Mouse (Mus musculus): ENCODE data around the gene Traf3. TPM values are rescaled to one million over a fixed set of nuclear protein-coding genes. Genes with fewer than 3 reads are reported as not detected.
A peak's percentile ranks its signal among the peaks of the same experiment; 100 is the strongest.

Traf3 gene
- total RNA-seq, 1 experiment: 12.4 TPM

- in situ Hi-C loops (cut with MboI; ENCODE audit: low sequenced_read_pairs in 2 of 2, unreplicated experiment in 2 of 2): no loop called here
- DNase-seq (ENCODE audit: low read depth, low spot score): no peak
- TF ChIP-seq ZNF384 (IDR thresholded peaks at IDR 0.05; ENCODE audit: low read depth, low read length): no peak
- TF ChIP-seq ZC3H11A (IDR thresholded peaks at IDR 0.05; ENCODE audit: borderline replicate concordance, low read depth, low read length): no peak
- no peak for TF ChIP-seq HCFC1 (IDR thresholded peaks at IDR 0.05; ENCODE audit: borderline replicate concordance, insufficient read depth, low read length)
- no peak for TF ChIP-seq MAFK (IDR thresholded peaks at IDR 0.05; ENCODE audit: insufficient read depth, low read depth, low read length)
- no peak for TF ChIP-seq CHD2 (IDR thresholded peaks at IDR 0.05; ENCODE audit: low read depth, low read length)
- Histone ChIP-seq H3K9ac (ENCODE audit: insufficient read depth, low read depth, low read length, poor library complexity, severe bottlenecking) (no peak overlapping the region), H3K27ac (ENCODE audit: insufficient read depth, low read depth, low read length, poor library complexity, severe bottlenecking) (no peak overlapping the region), H3K9me3 (ENCODE audit: control insufficient read depth, insufficient read depth, low read depth, low read length) (no peaks in the 10 kb centered on the region), H3K4me3 (ENCODE audit: insufficient read depth in 1 of 2, low read depth in 1 of 2, low read length in 2 of 2, poor library complexity in 1 of 2, severe bottlenecking in 1 of 2) (no peak overlapping the region), H3K4me1 (ENCODE audit: control insufficient read depth in 2 of 2, insufficient read depth in 2 of 2, low read length in 2 of 2, poor library complexity in 1 of 2) (peaks cover 0 to 4% of the 10 kb centered on the region in 2 experiments; a peak in 1 of 4 replicates), H3K36me3 (ENCODE audit: control insufficient read depth, insufficient read depth, low read length, poor library complexity, severe bottlenecking) (no peaks in the 10 kb centered on the region)
These were observed 11.5 kb upstream of the Traf3 start for GRCm38 (mm10) chr12:111154641-111155040.

GRCm38 (mm10) chr12:111155756-111156155 lies 10.4 kb upstream of the Traf3 start:
- Histone ChIP-seq H3K9me3 (ENCODE audit: control insufficient read depth, insufficient read depth, low read depth, low read length) (no peaks in the 10 kb centered on the region), H3K4me3 (ENCODE audit: insufficient read depth in 1 of 2, low read depth in 1 of 2, low read length in 2 of 2, poor library complexity in 1 of 2, severe bottlenecking in 1 of 2) (no peak overlapping the region), H3K9ac (ENCODE audit: insufficient read depth, low read depth, low read length, poor library complexity, severe bottlenecking) (no peak overlapping the region), H3K4me1 (ENCODE audit: control insufficient read depth in 2 of 2, insufficient read depth in 2 of 2, low read length in 2 of 2, poor library complexity in 1 of 2) (0 out of 4 replicates have a peak, but pooled peaks cover 0 to 4% of the 10 kb centered on the region in 2 experiments), H3K36me3 (ENCODE audit: control insufficient read depth, insufficient read depth, low read length, poor library complexity, severe bottlenecking) (no peaks in the 10 kb centered on the region), H3K27ac (ENCODE audit: insufficient read depth, low read depth, low read length, poor library complexity, severe bottlenecking) (no peak overlapping the region)
- in situ Hi-C loops (cut with MboI; ENCODE audit: low sequenced_read_pairs in 2 of 2, unreplicated experiment in 2 of 2): no loop called here
- no peak for TF ChIP-seq HCFC1 (IDR thresholded peaks at IDR 0.05; ENCODE audit: borderline replicate concordance, insufficient read depth, low read length)
- DNase-seq (ENCODE audit: low read depth, low spot score): no peak

- no peak for DNase-seq (ENCODE audit: low read depth, low spot score)
- Histone ChIP-seq H3K27ac (ENCODE audit: insufficient read depth, low read depth, low read length, poor library complexity, severe bottlenecking) (no peak overlapping the region), H3K9ac (ENCODE audit: insufficient read depth, low read depth, low read length, poor library complexity, severe bottlenecking) (no peak overlapping the region), H3K9me3 (ENCODE audit: control insufficient read depth, insufficient read depth, low read depth, low read length) (no peaks in the 10 kb centered on the region), H3K36me3 (ENCODE audit: control insufficient read depth, insufficient read depth, low read length, poor library complexity, severe bottlenecking) (no peaks in the 10 kb centered on the region), H3K4me3 (ENCODE audit: insufficient read depth in 1 of 2, low read depth in 1 of 2, low read length in 2 of 2, poor library complexity in 1 of 2, severe bottlenecking in 1 of 2) (no peak overlapping the region), H3K4me1 (ENCODE audit: control insufficient read depth in 2 of 2, insufficient read depth in 2 of 2, low read length in 2 of 2, poor library complexity in 1 of 2) (peaks cover 0 to 12% of the 10 kb centered on the region in 2 experiments; a peak in 1 of 4 replicates)
- in situ Hi-C loops (cut with MboI; ENCODE audit: low sequenced_read_pairs in 2 of 2, unreplicated experiment in 2 of 2): no loop called here
- TF ChIP-seq ZNF384 (IDR thresholded peaks at IDR 0.05; ENCODE audit: low read depth, low read length): no peak
- TF ChIP-seq ZC3H11A (IDR thresholded peaks at IDR 0.05; ENCODE audit: borderline replicate concordance, low read depth, low read length): no peak
These were observed 6.3 kb upstream of the Traf3 start for GRCm38 (mm10) chr12:111159659-111160428.

GRCm38 (mm10) chr12:111160871-111161270 lies 5.3 kb upstream of the Traf3 start:
- no peak overlapping the region for H3K27ac ChIP-seq (ENCODE audit: insufficient read depth, low read depth, low read length, poor library complexity, severe bottlenecking)
- in situ Hi-C loops (cut with MboI; ENCODE audit: low sequenced_read_pairs in 2 of 2, unreplicated experiment in 2 of 2): no loop called here
- H3K9ac ChIP-seq (ENCODE audit: insufficient read depth, low read depth, low read length, poor library complexity, severe bottlenecking): no peak overlapping the region
- no peaks in the 10 kb centered on the region for H3K36me3 ChIP-seq (ENCODE audit: control insufficient read depth, insufficient read depth, low read length, poor library complexity, severe bottlenecking)
- no peak for TF ChIP-seq CHD2 (IDR thresholded peaks at IDR 0.05; ENCODE audit: low read depth, low read length)
- no peaks in the 10 kb centered on the region for H3K9me3 ChIP-seq (ENCODE audit: control insufficient read depth, insufficient read depth, low read depth, low read length)
- DNase-seq (ENCODE audit: low read depth, low spot score): no peak
- peaks cover 0 to 17% of the 10 kb centered on the region in 2 experiments; a peak in 1 of 4 replicates for H3K4me1 ChIP-seq (ENCODE audit: control insufficient read depth in 2 of 2, insufficient read depth in 2 of 2, low read length in 2 of 2, poor library complexity in 1 of 2)
- no peak overlapping the region for H3K4me3 ChIP-seq (ENCODE audit: insufficient read depth in 1 of 2, low read depth in 1 of 2, low read length in 2 of 2, poor library complexity in 1 of 2, severe bottlenecking in 1 of 2)

GRCm38 (mm10) chr12:111161943-111162311 lies 4.2 kb upstream of the Traf3 start:
- Histone ChIP-seq H3K9me3 (ENCODE audit: control insufficient read depth, insufficient read depth, low read depth, low read length) (no peaks in the 10 kb centered on the region), H3K4me1 (ENCODE audit: control insufficient read depth in 2 of 2, insufficient read depth in 2 of 2, low read length in 2 of 2, poor library complexity in 1 of 2) (peaks cover 0 to 17% of the 10 kb centered on the region in 2 experiments; a peak in 1 of 4 replicates), H3K4me3 (ENCODE audit: insufficient read depth in 1 of 2, low read depth in 1 of 2, low read length in 2 of 2, poor library complexity in 1 of 2, severe bottlenecking in 1 of 2) (peak overlapping the region in 1 of 2 experiments; percentile 41; a peak in 1 of 4 replicates), H3K36me3 (ENCODE audit: control insufficient read depth, insufficient read depth, low read length, poor library complexity, severe bottlenecking) (no peaks in the 10 kb centered on the region), H3K9ac (ENCODE audit: insufficient read depth, low read depth, low read length, poor library complexity, severe bottlenecking) (no peak overlapping the region), H3K27ac (ENCODE audit: insufficient read depth, low read depth, low read length, poor library complexity, severe bottlenecking) (no peak overlapping the region)
- in situ Hi-C loops (cut with MboI; ENCODE audit: low sequenced_read_pairs in 2 of 2, unreplicated experiment in 2 of 2): no loop called here
- TF ChIP-seq MAFK (IDR thresholded peaks at IDR 0.05; ENCODE audit: insufficient read depth, low read depth, low read length) (no peak), HCFC1 (IDR thresholded peaks at IDR 0.05; ENCODE audit: borderline replicate concordance, insufficient read depth, low read length) (no peak), ZC3H11A (IDR thresholded peaks at IDR 0.05; ENCODE audit: borderline replicate concordance, low read depth, low read length) (no peak), CHD2 (IDR thresholded peaks at IDR 0.05; ENCODE audit: low read depth, low read length) (no peak), ZNF384 (IDR thresholded peaks at IDR 0.05; ENCODE audit: low read depth, low read length) (no peak)
- no peak for DNase-seq (ENCODE audit: low read depth, low spot score)

All from ES-E14 (cell line).